Mouse (Mus musculus): ENCODE measurements around the gene Slc15a1.

DNA sequence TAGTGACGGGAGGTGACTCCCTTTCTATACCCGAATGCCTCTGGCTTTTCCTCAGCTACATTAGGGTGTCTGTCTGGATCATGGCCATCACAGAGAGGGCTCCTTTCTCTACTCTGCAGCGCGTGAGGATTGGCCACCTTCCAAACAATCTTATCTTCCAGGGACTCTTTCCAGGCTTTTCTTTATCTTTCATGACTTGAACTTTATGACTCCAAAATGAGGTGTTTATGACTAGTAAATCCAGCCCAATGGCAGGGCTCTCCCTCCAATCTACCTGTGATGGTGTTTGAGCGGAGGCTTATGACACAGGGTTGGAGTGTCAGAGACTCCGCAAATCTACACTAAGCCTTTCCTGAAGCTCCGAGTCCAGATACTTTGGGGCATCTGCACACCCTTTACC, 36.2 kb upstream of the Slc15a1 start:
- TF ChIP-seq CTCF (conservative IDR thresholded peaks at IDR 0.05; ENCODE audit: insufficient read depth, insufficient read length, low read depth, low read length) (no peak), POLR2A (IDR thresholded peaks at IDR 0.05; ENCODE audit: low read depth, low read length) (no peak)

All from kidney, adult 2 months (tissue).